Mouse (Mus musculus): Measurements from ENCODE around the gene Abl1. TPM values are rescaled to one million over a fixed set of nuclear protein-coding genes. Genes with fewer than 3 reads are reported as not detected.

Abl1 gene
- polyA plus RNA-seq, 1 experiment from 2014 or later, result 19.6 TPM

- H3K27ac ChIP-seq (ENCODE audit: low read depth, low read length), result no peak overlapping the region
- 87% methylated on average over 9 of the region's 9 CpGs for WGBS
- DNase-seq (ENCODE audit: low spot score) (no peak), ATAC-seq (no peak)
- H3K36me3 ChIP-seq (ENCODE audit: control insufficient read depth, insufficient read depth, low read length), result peaks cover 82% of the 10 kb centered on the region
- no peaks in the 10 kb centered on the region for H3K9me3 ChIP-seq (replicated peaks; ENCODE audit: control insufficient read depth, low read length)
- H3K4me2 ChIP-seq (ENCODE audit: low read length), result no peak overlapping the region
- H3K9ac ChIP-seq (ENCODE audit: low read length), result no peak overlapping the region
- H3K4me3 ChIP-seq (ENCODE audit: low read depth, low read length), result no peak overlapping the region
- H3K27me3 ChIP-seq (replicated peaks; ENCODE audit: control insufficient read depth, insufficient read depth, low read length), result no peaks in the 10 kb centered on the region
- no peaks in the 10 kb centered on the region for H3K4me1 ChIP-seq (ENCODE audit: control insufficient read depth, insufficient read depth, low read length)
These were observed 113.2 kb downstream of the Abl1 start for GRCm38 (mm10) chr2:31801416-31801815.

DNA sequence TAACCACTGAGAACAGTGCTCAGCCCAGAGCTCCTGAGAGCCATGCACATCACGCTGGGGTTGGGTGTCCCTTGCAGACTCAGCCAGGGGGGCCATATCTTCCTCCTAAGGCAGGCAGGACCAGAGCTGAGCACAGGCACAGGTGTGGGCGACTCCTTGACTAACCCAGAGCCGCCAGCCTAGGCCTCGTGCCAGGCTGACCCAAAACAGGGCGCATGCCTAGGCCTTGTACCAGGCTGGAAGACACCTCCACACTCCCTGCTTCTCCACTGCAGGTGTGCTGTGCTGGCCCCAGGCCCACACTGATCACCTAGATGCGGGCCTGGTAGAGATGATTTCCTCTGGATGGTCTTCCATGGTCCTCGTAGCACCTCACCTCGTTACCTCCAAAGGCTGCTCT, 114.6 kb downstream of the Abl1 start:
- WGBS, result 84% methylated on average over 8 of the region's 8 CpGs
- H3K36me3 ChIP-seq (ENCODE audit: control insufficient read depth, insufficient read depth, low read length), result peaks cover 68% of the 10 kb centered on the region
- no peak overlapping the region for H3K4me2 ChIP-seq (ENCODE audit: low read length)
- H3K9ac ChIP-seq (ENCODE audit: low read length), result no peak overlapping the region
- no peaks in the 10 kb centered on the region for H3K9me3 ChIP-seq (replicated peaks; ENCODE audit: control insufficient read depth, low read length)
- ATAC-seq (no peak), DNase-seq (ENCODE audit: low spot score) (no peak)
- H3K27ac ChIP-seq (ENCODE audit: low read depth, low read length), result no peak overlapping the region
- peaks cover 2% of the 10 kb centered on the region; the same call in 1 of the 2 replicates for H3K4me1 ChIP-seq (ENCODE audit: control insufficient read depth, insufficient read depth, low read length)
- no peak overlapping the region for H3K4me3 ChIP-seq (ENCODE audit: low read depth, low read length)
- H3K27me3 ChIP-seq (replicated peaks; ENCODE audit: control insufficient read depth, insufficient read depth, low read length), result no peaks in the 10 kb centered on the region

GRCm38 (mm10) chr2:31803480-31803879, 115.3 kb downstream of the Abl1 start:
- peaks cover 4% of the 10 kb centered on the region for H3K4me1 ChIP-seq (ENCODE audit: control insufficient read depth, insufficient read depth, low read length)
- no peak for ATAC-seq
- peaks cover 62% of the 10 kb centered on the region for H3K36me3 ChIP-seq (ENCODE audit: control insufficient read depth, insufficient read depth, low read length)
- WGBS, result 87% methylated on average over 14 of the region's 14 CpGs
- no peak overlapping the region for H3K9ac ChIP-seq (ENCODE audit: low read length)
- no peak overlapping the region for H3K4me3 ChIP-seq (ENCODE audit: low read depth, low read length)
- no peak overlapping the region for H3K4me2 ChIP-seq (ENCODE audit: low read length)
- H3K27ac ChIP-seq (ENCODE audit: low read depth, low read length), result no peak overlapping the region
- no peaks in the 10 kb centered on the region for H3K27me3 ChIP-seq (replicated peaks; ENCODE audit: control insufficient read depth, insufficient read depth, low read length)
- H3K9me3 ChIP-seq (replicated peaks; ENCODE audit: control insufficient read depth, low read length), result no peaks in the 10 kb centered on the region
- DNase-seq (ENCODE audit: low spot score), result no peak

DNA sequence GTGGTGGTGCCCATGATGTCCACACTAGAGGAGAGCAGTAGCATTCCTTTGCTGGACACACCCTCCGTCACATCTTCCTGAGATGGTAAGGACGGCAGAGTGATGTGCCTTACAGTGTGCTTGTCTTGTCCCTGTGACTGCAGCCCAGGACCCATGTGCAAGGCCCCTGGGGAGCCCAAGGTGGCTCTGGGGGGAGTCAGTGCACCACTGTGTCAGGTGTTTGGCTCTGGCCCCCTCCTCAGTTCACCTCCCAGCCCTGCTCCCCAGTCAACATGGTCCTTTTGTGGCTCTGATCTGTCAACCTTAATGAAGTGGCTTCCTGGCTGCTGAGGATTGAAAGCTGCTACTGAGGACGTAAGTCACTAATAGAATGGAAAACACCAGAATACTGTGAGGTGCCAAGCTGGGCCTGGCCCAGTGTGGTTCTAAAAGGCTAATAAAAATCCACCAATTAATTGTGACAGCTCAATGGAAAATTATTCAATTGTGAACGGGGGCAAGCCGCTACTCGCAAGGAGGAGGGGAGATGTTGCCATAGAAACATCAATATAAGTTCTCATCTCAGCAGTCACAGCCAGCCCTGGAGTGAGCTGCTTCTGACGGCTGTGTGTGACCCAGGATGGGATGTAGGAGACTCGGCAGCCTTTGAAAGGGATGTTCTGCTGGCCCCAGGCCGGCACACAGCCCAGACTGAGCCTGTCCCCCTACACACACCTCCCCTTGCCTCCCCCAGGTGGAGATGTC, 118.6 kb downstream of the Abl1 start:
- no peaks in the 10 kb centered on the region for H3K27me3 ChIP-seq (replicated peaks; ENCODE audit: control insufficient read depth, insufficient read depth, low read length)
- H3K36me3 ChIP-seq (ENCODE audit: control insufficient read depth, insufficient read depth, low read length), result peaks cover 28% of the 10 kb centered on the region
- WGBS, result 16% methylated on average over 9 of the region's 9 CpGs
- H3K9me3 ChIP-seq (replicated peaks; ENCODE audit: control insufficient read depth, low read length), result no peaks in the 10 kb centered on the region
- H3K4me2 ChIP-seq (ENCODE audit: low read length), result no peak overlapping the region
- H3K9ac ChIP-seq (ENCODE audit: low read length), result peak overlapping the region; percentile 5; the same call in 1 of the 2 replicates
- peaks cover 10% of the 10 kb centered on the region for H3K4me1 ChIP-seq (ENCODE audit: control insufficient read depth, insufficient read depth, low read length)
- DNase-seq (ENCODE audit: low spot score) (peak; percentile 71), ATAC-seq (peak; percentile 47)
- no peak overlapping the region for H3K4me3 ChIP-seq (ENCODE audit: low read depth, low read length)
- peak overlapping the region; percentile 80 for H3K27ac ChIP-seq (ENCODE audit: low read depth, low read length)

- peak overlapping the region; percentile 1; the same call in 1 of the 2 replicates for H3K9ac ChIP-seq (ENCODE audit: low read length)
- ATAC-seq, result peak; percentile 30; the same call in 1 of the 2 replicates
- 37% methylated on average over 28 of the region's 28 CpGs for WGBS
- H3K27ac ChIP-seq (ENCODE audit: low read depth, low read length), result no peak overlapping the region
- H3K4me2 ChIP-seq (ENCODE audit: low read length), result no peak overlapping the region
- H3K36me3 ChIP-seq (ENCODE audit: control insufficient read depth, insufficient read depth, low read length), result peaks cover 10% of the 10 kb centered on the region
- no peak overlapping the region for H3K4me3 ChIP-seq (ENCODE audit: low read depth, low read length)
- DNase-seq (ENCODE audit: low spot score), result peak; percentile 50
- no peaks in the 10 kb centered on the region for H3K9me3 ChIP-seq (replicated peaks; ENCODE audit: control insufficient read depth, low read length)
- peaks cover 10% of the 10 kb centered on the region for H3K4me1 ChIP-seq (ENCODE audit: control insufficient read depth, insufficient read depth, low read length)
- no peaks in the 10 kb centered on the region; the same call in 1 of the 2 replicates for H3K27me3 ChIP-seq (replicated peaks; ENCODE audit: control insufficient read depth, insufficient read depth, low read length)
These were observed 120.5 kb downstream of the Abl1 start for GRCm38 (mm10) chr2:31808410-31809357.

- H3K27me3 ChIP-seq (replicated peaks; ENCODE audit: control insufficient read depth, insufficient read depth, low read length), result no peaks in the 10 kb centered on the region; the same call in 1 of the 2 replicates
- no peak for DNase-seq (ENCODE audit: low spot score)
- no peak overlapping the region for H3K27ac ChIP-seq (ENCODE audit: low read depth, low read length)
- H3K4me2 ChIP-seq (ENCODE audit: low read length), result no peak overlapping the region
- ATAC-seq, result no peak
- no peak overlapping the region; the same call in 1 of the 2 replicates for H3K9ac ChIP-seq (ENCODE audit: low read length)
- no peak overlapping the region for H3K4me3 ChIP-seq (ENCODE audit: low read depth, low read length)
- 65% methylated on average over 2 of the region's 2 CpGs for WGBS
- peaks cover 10% of the 10 kb centered on the region for H3K4me1 ChIP-seq (ENCODE audit: control insufficient read depth, insufficient read depth, low read length)
- peaks cover 3% of the 10 kb centered on the region for H3K36me3 ChIP-seq (ENCODE audit: control insufficient read depth, insufficient read depth, low read length)
- no peaks in the 10 kb centered on the region for H3K9me3 ChIP-seq (replicated peaks; ENCODE audit: control insufficient read depth, low read length)
These were observed 121.2 kb downstream of the Abl1 start for GRCm38 (mm10) chr2:31809358-31809740.

DNA sequence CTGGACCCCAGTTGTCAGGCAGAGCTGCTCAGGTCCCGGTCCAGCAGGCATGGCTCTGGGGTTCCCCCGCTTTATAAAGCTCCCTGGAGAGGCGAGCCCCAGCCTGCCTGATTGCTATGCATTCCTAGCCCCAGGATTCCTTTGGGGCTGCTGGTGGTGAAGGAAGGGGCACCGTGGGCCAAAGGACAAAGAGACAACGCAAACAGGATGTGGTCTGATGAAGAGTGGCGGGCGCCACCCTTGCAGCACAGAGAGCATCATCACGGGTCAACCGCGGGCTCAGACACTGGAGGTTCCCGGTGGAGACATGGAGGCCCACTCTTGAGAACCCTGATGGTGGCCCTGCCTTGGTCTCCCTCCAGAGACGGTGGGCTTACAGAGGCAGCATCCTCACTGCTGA, 122.3 kb downstream of the Abl1 start, which contains the start of gene Qrfp:
TSS of gene Qrfp (minus strand) at position 137 of the 400 bp plus-strand sequence.
- Histone ChIP-seq H3K36me3 (ENCODE audit: control insufficient read depth, insufficient read depth, low read length) (no peaks in the 10 kb centered on the region), H3K9ac (ENCODE audit: low read length) (no peak within 1 kb of the TSS; the same call in 1 of the 2 replicates), H3K4me3 (ENCODE audit: low read depth, low read length) (no peak within 1 kb of the TSS), H3K27ac (ENCODE audit: low read depth, low read length) (no peak within 1 kb of the TSS), H3K4me1 (ENCODE audit: control insufficient read depth, insufficient read depth, low read length) (peaks cover 10% of the 10 kb centered on the region), H3K4me2 (ENCODE audit: low read length) (no peak within 1 kb of the TSS), H3K27me3 (replicated peaks; ENCODE audit: control insufficient read depth, insufficient read depth, low read length) (no peaks in the 10 kb centered on the region; the same call in 1 of the 2 replicates), H3K9me3 (replicated peaks; ENCODE audit: control insufficient read depth, low read length) (no peaks in the 10 kb centered on the region)
- DNase-seq (ENCODE audit: low spot score) (no peak), ATAC-seq (no peak)
- 56% methylated on average over 12 of the region's 12 CpGs for WGBS

DNA sequence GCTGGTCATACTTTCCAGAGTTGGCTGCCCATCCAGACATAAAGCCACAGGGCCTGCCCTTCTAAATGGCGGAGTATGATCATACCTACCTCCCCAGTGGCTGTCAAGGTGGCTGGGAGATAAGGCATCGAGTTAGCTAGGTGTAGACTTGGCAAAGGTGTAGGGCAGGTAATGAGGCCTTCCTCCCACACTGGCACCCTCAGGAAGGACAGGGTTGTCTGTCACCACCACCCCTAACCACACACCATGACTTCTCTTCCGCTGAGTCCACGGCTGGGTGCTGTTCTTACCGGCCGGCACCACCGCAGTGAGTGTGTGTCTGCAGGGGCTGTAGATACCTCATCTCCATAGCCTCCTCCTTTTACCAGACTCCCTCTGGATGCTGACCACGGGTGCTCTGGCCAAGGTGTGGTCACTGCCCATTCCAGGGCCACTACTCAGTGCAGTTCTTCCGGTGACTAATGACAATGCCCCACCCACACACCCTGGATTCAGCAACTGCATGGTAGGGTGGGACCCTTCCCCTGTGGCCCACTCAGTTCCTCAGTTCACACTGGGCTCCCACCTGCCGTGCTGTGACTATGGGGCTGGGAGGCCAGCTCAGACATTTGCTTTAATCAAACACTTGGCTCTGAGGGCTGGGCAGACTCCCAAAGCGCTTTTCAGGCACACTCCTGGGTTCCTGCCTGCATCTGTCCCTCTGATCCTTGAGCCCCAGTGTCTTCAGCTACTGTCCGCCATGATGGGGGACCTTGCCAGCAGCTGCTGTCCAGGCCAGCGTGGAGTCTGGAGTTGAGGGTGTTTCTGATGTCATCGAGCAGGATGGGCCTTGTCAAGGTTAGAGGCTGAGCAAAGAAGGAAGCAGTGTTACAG, 123.1 kb downstream of the Abl1 start:
- no peak for DNase-seq (ENCODE audit: low spot score)
- Histone ChIP-seq H3K9ac (ENCODE audit: low read length) (no peak overlapping the region), H3K9me3 (replicated peaks; ENCODE audit: control insufficient read depth, low read length) (no peaks in the 10 kb centered on the region), H3K4me2 (ENCODE audit: low read length) (no peak overlapping the region), H3K4me1 (ENCODE audit: control insufficient read depth, insufficient read depth, low read length) (peaks cover 10% of the 10 kb centered on the region), H3K27me3 (replicated peaks; ENCODE audit: control insufficient read depth, insufficient read depth, low read length) (no peaks in the 10 kb centered on the region; the same call in 1 of the 2 replicates), H3K27ac (ENCODE audit: low read depth, low read length) (no peak overlapping the region), H3K4me3 (ENCODE audit: low read depth, low read length) (no peak overlapping the region), H3K36me3 (ENCODE audit: control insufficient read depth, insufficient read depth, low read length) (no peaks in the 10 kb centered on the region)
- 85% methylated on average over 14 of the region's 14 CpGs for WGBS
- ATAC-seq, result no peak
